Mouse (Mus musculus): ENCODE measurements at regions not wholly inside any gene's neighbourhood (a gene's known extent, or its start where the extent isn't known, plus 50 kb on each side); places are given as distances from the start of the nearest gene placed in this dataset.

- H3K36me3 ChIP-seq (ENCODE audit: control insufficient read depth, insufficient read depth, low read length) = no peaks in the 10 kb centered on the region
- no peak overlapping the region for H3K27ac ChIP-seq (ENCODE audit: control insufficient read depth, insufficient read depth, low read depth, low read length)
- H3K4me1 ChIP-seq (ENCODE audit: control insufficient read depth, insufficient read depth, low read length) = no peaks in the 10 kb centered on the region
- H3K4me3 ChIP-seq (ENCODE audit: control insufficient read depth, low read depth, low read length) = no peak overlapping the region
- H3K27me3 ChIP-seq (ENCODE audit: control insufficient read depth, insufficient read depth, low read length) = no peaks in the 10 kb centered on the region
- TF ChIP-seq CTCF (IDR thresholded peaks at IDR 0.05; ENCODE audit: control insufficient read depth, insufficient read depth, insufficient replicate concordance, low read depth, low read length) (no peak), POLR2A (IDR thresholded peaks at IDR 0.05; ENCODE audit: control insufficient read depth, low read depth, low read length) (no peak)
Measured at GRCm38 (mm10) chr5:51771655-51772054, 204.1 kb upstream of the Ppargc1a start.

GRCm38 (mm10) chr5:51766111-51766510 is 198.6 kb upstream of the Ppargc1a start:
- H3K27ac ChIP-seq (ENCODE audit: control insufficient read depth, insufficient read depth, low read depth, low read length) = no peak overlapping the region
- no peaks in the 10 kb centered on the region for H3K27me3 ChIP-seq (ENCODE audit: control insufficient read depth, insufficient read depth, low read length)
- H3K36me3 ChIP-seq (ENCODE audit: control insufficient read depth, insufficient read depth, low read length) = no peaks in the 10 kb centered on the region
- H3K4me1 ChIP-seq (ENCODE audit: control insufficient read depth, insufficient read depth, low read length) = no peaks in the 10 kb centered on the region
- no peak overlapping the region for H3K4me3 ChIP-seq (ENCODE audit: control insufficient read depth, low read depth, low read length)
- TF ChIP-seq CTCF (IDR thresholded peaks at IDR 0.05; ENCODE audit: control insufficient read depth, insufficient read depth, insufficient replicate concordance, low read depth, low read length) = no peak
- TF ChIP-seq POLR2A (IDR thresholded peaks at IDR 0.05; ENCODE audit: control insufficient read depth, low read depth, low read length) = no peak

GRCm38 (mm10) chr5:51764416-51764815 is 196.9 kb upstream of the Ppargc1a start:
- H3K36me3 ChIP-seq (ENCODE audit: control insufficient read depth, insufficient read depth, low read length) = no peaks in the 10 kb centered on the region
- H3K27ac ChIP-seq (ENCODE audit: control insufficient read depth, insufficient read depth, low read depth, low read length) = no peak overlapping the region
- TF ChIP-seq CTCF (IDR thresholded peaks at IDR 0.05; ENCODE audit: control insufficient read depth, insufficient read depth, insufficient replicate concordance, low read depth, low read length) (no peak), POLR2A (IDR thresholded peaks at IDR 0.05; ENCODE audit: control insufficient read depth, low read depth, low read length) (no peak)
- no peaks in the 10 kb centered on the region for H3K4me1 ChIP-seq (ENCODE audit: control insufficient read depth, insufficient read depth, low read length)
- no peaks in the 10 kb centered on the region for H3K27me3 ChIP-seq (ENCODE audit: control insufficient read depth, insufficient read depth, low read length)
- no peak overlapping the region for H3K4me3 ChIP-seq (ENCODE audit: control insufficient read depth, low read depth, low read length)

- Histone ChIP-seq H3K27ac (ENCODE audit: control insufficient read depth, insufficient read depth, low read depth, low read length) (no peak overlapping the region), H3K4me3 (ENCODE audit: control insufficient read depth, low read depth, low read length) (no peak overlapping the region), H3K4me1 (ENCODE audit: control insufficient read depth, insufficient read depth, low read length) (no peaks in the 10 kb centered on the region), H3K36me3 (ENCODE audit: control insufficient read depth, insufficient read depth, low read length) (no peaks in the 10 kb centered on the region), H3K27me3 (ENCODE audit: control insufficient read depth, insufficient read depth, low read length) (no peaks in the 10 kb centered on the region)
- no peak for TF ChIP-seq CTCF (IDR thresholded peaks at IDR 0.05; ENCODE audit: control insufficient read depth, insufficient read depth, insufficient replicate concordance, low read depth, low read length)
- TF ChIP-seq POLR2A (IDR thresholded peaks at IDR 0.05; ENCODE audit: control insufficient read depth, low read depth, low read length) = no peak
Measured at GRCm38 (mm10) chr5:51763599-51763998, 196.1 kb upstream of the Ppargc1a start.

- Histone ChIP-seq H3K36me3 (ENCODE audit: control insufficient read depth, insufficient read depth, low read length) (no peaks in the 10 kb centered on the region), H3K27ac (ENCODE audit: control insufficient read depth, insufficient read depth, low read depth, low read length) (no peak overlapping the region), H3K27me3 (ENCODE audit: control insufficient read depth, insufficient read depth, low read length) (no peaks in the 10 kb centered on the region), H3K4me3 (ENCODE audit: control insufficient read depth, low read depth, low read length) (no peak overlapping the region), H3K4me1 (ENCODE audit: control insufficient read depth, insufficient read depth, low read length) (no peaks in the 10 kb centered on the region)
- TF ChIP-seq CTCF (IDR thresholded peaks at IDR 0.05; ENCODE audit: control insufficient read depth, insufficient read depth, insufficient replicate concordance, low read depth, low read length) (no peak), POLR2A (IDR thresholded peaks at IDR 0.05; ENCODE audit: control insufficient read depth, low read depth, low read length) (no peak)
Measured at GRCm38 (mm10) chr5:51762352-51762751, 194.8 kb upstream of the Ppargc1a start.

GRCm38 (mm10) chr5:51758289-51758688 is 190.8 kb upstream of the Ppargc1a start:
- TF ChIP-seq CTCF (IDR thresholded peaks at IDR 0.05; ENCODE audit: control insufficient read depth, insufficient read depth, insufficient replicate concordance, low read depth, low read length) (no peak), POLR2A (IDR thresholded peaks at IDR 0.05; ENCODE audit: control insufficient read depth, low read depth, low read length) (no peak)
- H3K27ac ChIP-seq (ENCODE audit: control insufficient read depth, insufficient read depth, low read depth, low read length) = no peak overlapping the region
- H3K36me3 ChIP-seq (ENCODE audit: control insufficient read depth, insufficient read depth, low read length) = no peaks in the 10 kb centered on the region
- no peaks in the 10 kb centered on the region for H3K4me1 ChIP-seq (ENCODE audit: control insufficient read depth, insufficient read depth, low read length)
- no peaks in the 10 kb centered on the region for H3K27me3 ChIP-seq (ENCODE audit: control insufficient read depth, insufficient read depth, low read length)
- H3K4me3 ChIP-seq (ENCODE audit: control insufficient read depth, low read depth, low read length) = no peak overlapping the region

- TF ChIP-seq POLR2A (IDR thresholded peaks at IDR 0.05; ENCODE audit: control insufficient read depth, low read depth, low read length) = no peak
- no peak for TF ChIP-seq CTCF (IDR thresholded peaks at IDR 0.05; ENCODE audit: control insufficient read depth, insufficient read depth, insufficient replicate concordance, low read depth, low read length)
- Histone ChIP-seq H3K4me1 (ENCODE audit: control insufficient read depth, insufficient read depth, low read length) (no peaks in the 10 kb centered on the region), H3K27me3 (ENCODE audit: control insufficient read depth, insufficient read depth, low read length) (no peaks in the 10 kb centered on the region), H3K27ac (ENCODE audit: control insufficient read depth, insufficient read depth, low read depth, low read length) (no peak overlapping the region), H3K36me3 (ENCODE audit: control insufficient read depth, insufficient read depth, low read length) (no peaks in the 10 kb centered on the region), H3K4me3 (ENCODE audit: control insufficient read depth, low read depth, low read length) (no peak overlapping the region)
Measured at GRCm38 (mm10) chr5:51757864-51758263, 190.3 kb upstream of the Ppargc1a start.

GRCm38 (mm10) chr5:51752024-51752423 is 184.5 kb upstream of the Ppargc1a start:
- Histone ChIP-seq H3K4me3 (ENCODE audit: control insufficient read depth, low read depth, low read length) (no peak overlapping the region), H3K27ac (ENCODE audit: control insufficient read depth, insufficient read depth, low read depth, low read length) (no peak overlapping the region), H3K36me3 (ENCODE audit: control insufficient read depth, insufficient read depth, low read length) (no peaks in the 10 kb centered on the region), H3K27me3 (ENCODE audit: control insufficient read depth, insufficient read depth, low read length) (no peaks in the 10 kb centered on the region), H3K4me1 (ENCODE audit: control insufficient read depth, insufficient read depth, low read length) (no peaks in the 10 kb centered on the region)
- TF ChIP-seq CTCF (IDR thresholded peaks at IDR 0.05; ENCODE audit: control insufficient read depth, insufficient read depth, insufficient replicate concordance, low read depth, low read length) (no peak), POLR2A (IDR thresholded peaks at IDR 0.05; ENCODE audit: control insufficient read depth, low read depth, low read length) (no peak)
